Mouse (Mus musculus): ENCODE results near the gene Bves. TPM values are rescaled to one million over a fixed set of nuclear protein-coding genes. Genes with fewer than 3 reads are reported as not detected.
"Not testable (repeated sequence)": the region's sequence is repeated elsewhere in the genome, so short reads cannot be mapped to it uniquely, and the experiment has no call there.

Gene Bves
- 1.6 and 2.6 TPM in 2 replicates for polyA plus RNA-seq (2012; rRNA removed)

DNA sequence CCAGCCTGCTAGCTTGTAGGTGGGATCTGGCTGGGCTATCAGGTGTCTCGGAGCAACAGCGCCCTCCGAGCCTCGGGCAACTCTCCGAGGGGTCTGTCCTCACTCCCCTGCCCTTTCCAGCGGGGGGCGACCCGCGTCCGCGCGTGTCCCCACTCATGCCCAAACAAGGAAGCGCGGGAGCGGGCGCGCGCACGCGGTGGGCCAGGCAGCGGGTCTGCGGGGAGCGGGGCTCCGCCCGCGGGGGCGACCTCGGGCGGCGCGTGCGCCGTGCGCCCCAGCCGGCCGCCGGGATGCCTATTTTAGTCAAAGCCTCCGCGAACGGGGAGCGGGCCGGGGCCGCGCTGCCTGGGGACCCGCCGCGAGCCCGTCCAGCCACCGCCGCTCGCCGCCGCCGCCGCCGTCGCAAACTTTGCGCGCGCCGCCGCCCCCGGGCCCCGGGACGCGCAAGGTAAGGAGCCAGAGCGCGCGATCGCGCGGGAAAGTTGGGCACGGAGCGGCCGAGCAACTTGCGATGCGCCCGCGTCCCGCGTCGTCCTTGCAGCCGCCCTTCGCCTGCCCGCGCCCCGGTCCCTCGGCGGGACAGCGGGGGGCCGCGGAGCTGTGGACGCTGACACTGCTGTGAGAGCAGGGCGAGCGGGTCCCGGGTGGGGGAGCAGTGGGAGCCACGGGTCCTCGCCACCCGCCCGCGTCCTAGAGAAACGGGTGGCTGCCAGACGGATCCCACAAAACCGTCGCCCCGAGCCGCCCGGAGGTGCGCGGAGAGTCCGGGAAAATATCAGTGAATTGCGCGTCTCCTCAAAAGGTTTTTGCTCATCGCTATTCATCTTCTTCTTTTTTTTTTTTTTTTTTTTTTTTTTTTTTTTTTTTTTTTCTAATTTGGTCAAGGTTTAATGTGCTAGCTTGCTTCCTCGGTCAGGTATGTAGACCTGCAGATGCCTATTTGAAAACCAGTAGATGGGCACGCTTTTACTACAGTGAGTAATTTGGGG is at the start of gene Bves:
Gene Bves (plus strand): TSS at position 339 of the 989 bp plus-strand sequence.
- TF ChIP-seq POLR2A (IDR thresholded peaks at IDR 0.05; ENCODE audit: borderline replicate concordance, extremely low read depth, insufficient read depth, insufficient read length, poor library complexity, severe bottlenecking) (no peak), CTCF (IDR thresholded peaks at IDR 0.05; ENCODE audit: borderline replicate concordance, extremely low read depth, insufficient read depth, insufficient read length) (no peak)
- DNase-seq (ENCODE audit: low read depth) = peak; percentile 57

DNA sequence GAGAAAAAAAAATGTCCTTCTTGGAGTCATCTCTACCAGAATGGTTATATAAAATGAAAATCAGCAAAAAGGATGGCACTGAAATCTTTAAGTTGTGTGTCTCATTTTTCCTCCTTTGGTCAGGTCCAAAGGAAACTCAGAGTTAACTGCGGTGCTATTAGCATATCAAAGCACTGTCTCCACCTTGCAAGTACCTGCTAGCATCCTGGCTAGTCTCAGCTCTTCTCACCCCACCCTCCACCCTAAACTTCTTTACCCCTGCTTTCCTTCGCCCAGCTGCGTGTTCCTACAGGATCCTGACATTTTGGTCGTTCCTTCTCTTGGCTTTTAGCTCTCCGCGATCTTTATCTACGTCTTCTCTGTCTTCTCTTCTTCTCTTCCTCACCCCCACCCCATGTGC is 47.2 kb upstream of the Bves start:
- no peak for TF ChIP-seq CTCF (IDR thresholded peaks at IDR 0.05; ENCODE audit: borderline replicate concordance, extremely low read depth, insufficient read depth, insufficient read length)
- no peak for TF ChIP-seq POLR2A (IDR thresholded peaks at IDR 0.05; ENCODE audit: borderline replicate concordance, extremely low read depth, insufficient read depth, insufficient read length, poor library complexity, severe bottlenecking)
- DNase-seq (ENCODE audit: low read depth) = no peak

DNA sequence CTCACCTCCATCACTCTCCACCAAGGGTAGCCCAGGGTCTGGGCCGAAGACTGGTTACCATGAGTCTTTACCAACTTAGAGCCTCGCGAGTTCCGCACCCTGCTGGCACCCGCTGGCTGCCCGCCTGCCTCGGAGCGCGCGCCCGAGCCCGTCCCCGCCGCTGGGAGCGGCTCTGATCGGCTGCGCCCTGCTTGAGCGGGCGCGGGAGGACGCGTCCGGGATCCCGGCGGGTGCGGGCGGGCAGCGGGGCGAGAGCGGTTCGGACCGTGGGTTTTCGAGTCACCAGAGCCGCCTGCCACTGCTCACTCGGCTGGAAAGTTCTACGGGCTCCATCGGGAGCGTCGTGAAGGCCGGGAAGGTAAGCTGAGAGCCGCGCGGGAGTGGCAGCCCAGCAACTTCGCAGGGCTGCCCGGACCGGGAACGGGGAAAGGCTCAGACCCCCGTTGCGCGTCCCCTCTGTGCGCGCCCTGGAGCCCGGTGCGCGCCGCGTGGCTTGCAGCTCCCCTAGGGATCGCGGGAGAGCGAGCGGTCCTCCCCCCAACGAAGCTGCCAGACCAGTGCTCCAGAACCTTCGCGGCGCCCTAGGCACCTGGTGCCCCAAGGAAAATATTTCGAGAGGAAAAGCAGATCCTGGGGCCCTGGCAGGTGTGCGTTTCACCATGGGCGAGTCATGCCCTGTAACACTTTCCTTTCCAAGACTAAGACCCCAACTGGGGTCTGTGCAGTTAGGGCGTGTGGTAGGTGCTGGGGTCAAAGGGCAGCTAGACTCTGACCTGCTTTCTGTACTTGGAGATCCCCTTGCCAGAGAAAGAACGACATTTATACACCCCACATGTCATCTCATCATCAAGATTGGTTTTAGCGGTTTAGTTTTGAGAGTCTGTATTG is 46.1 kb upstream of the Bves start:
- DNase-seq (ENCODE audit: low read depth) = peak; percentile 61
- no peak for TF ChIP-seq CTCF (IDR thresholded peaks at IDR 0.05; ENCODE audit: borderline replicate concordance, extremely low read depth, insufficient read depth, insufficient read length)
- TF ChIP-seq POLR2A (IDR thresholded peaks at IDR 0.05; ENCODE audit: borderline replicate concordance, extremely low read depth, insufficient read depth, insufficient read length, poor library complexity, severe bottlenecking) = no peak

DNA sequence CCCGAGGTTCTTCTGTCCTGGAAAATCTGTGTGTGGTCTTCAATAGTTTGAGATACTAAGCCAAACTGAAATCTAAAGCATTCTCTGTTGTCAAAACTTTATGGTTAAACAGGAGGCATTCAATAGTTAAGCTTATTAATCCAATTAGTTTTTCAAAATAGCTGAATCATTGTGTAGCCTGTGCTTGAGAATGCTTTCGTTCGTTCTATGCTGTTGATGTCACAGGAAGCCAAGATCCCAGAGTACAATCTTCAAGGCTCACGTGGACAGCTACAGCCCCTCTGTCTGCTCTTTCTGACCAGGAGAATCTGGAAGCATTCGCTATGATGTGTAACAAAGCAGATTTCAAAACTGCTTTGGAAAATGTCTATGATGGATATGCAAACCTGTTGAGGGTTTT is 45.0 kb upstream of the Bves start:
- TF ChIP-seq CTCF (IDR thresholded peaks at IDR 0.05; ENCODE audit: borderline replicate concordance, extremely low read depth, insufficient read depth, insufficient read length) = no peak
- TF ChIP-seq POLR2A (IDR thresholded peaks at IDR 0.05; ENCODE audit: borderline replicate concordance, extremely low read depth, insufficient read depth, insufficient read length, poor library complexity, severe bottlenecking) = no peak
- no peak for DNase-seq (ENCODE audit: low read depth)

DNA sequence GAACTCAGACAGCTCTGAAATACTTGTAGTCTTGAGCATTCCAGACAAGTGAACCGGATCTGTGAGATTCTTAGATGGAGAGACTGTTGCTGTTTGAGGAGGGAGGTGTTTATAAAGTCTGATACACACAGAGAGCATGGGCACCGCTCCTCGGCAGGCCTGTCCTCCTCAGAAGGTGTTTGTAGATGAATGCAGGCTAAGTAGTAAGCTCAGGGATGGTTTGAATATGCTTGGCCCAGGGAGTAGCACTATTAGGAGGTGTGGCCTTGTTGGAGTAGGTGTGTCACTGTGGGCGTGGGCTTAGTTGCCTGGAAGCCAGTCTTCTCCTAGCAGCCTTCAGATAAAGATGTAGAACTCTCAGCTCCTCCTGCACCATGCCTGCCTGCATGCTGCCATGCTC is 43.4 kb upstream of the Bves start:
- not testable (repeated sequence) for DNase-seq (ENCODE audit: low read depth)

DNA sequence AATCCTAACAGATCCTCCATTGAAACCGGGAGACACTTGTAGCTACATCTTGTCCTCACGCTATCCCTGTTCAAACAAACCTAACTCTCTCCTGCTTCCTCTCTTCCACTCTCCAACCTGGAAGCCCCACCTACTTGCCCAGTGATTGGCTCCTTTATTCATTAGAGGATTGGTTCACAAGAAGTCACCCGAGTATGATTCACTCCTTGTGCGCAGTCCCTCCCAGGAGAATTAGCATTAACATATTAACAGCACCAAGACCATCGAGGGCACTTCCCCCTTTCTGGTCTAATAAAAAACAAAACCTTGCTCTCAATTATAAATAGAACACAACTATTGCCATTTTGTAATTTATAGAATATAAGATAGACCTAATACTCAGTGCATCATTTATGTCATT is 40.5 kb upstream of the Bves start:
- TF ChIP-seq CTCF (IDR thresholded peaks at IDR 0.05; ENCODE audit: borderline replicate concordance, extremely low read depth, insufficient read depth, insufficient read length) (no peak), POLR2A (IDR thresholded peaks at IDR 0.05; ENCODE audit: borderline replicate concordance, extremely low read depth, insufficient read depth, insufficient read length, poor library complexity, severe bottlenecking) (no peak)
- DNase-seq (ENCODE audit: low read depth) = no peak

DNA sequence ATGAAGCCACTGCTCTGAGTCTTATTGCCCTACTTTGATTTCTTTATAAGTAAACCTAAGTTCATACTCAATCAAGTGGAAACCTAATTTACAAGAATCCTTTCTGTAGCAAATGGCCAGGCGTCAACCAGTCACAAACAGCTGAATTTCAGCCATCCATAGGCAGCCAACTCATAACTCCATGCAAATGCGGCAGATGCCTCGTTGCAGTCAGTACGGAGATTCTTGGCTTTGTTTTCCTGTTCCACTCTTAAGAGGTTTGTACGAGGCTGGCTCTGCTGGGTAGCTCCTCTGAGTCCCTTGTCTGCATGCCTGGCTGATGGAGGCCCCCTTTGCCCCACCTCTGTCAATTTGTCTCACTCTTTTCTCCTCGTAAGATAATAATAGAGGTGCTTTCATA is 37.1 kb upstream of the Bves start:
- no peak for TF ChIP-seq POLR2A (IDR thresholded peaks at IDR 0.05; ENCODE audit: borderline replicate concordance, extremely low read depth, insufficient read depth, insufficient read length, poor library complexity, severe bottlenecking)
- no peak for TF ChIP-seq CTCF (IDR thresholded peaks at IDR 0.05; ENCODE audit: borderline replicate concordance, extremely low read depth, insufficient read depth, insufficient read length)
- peak; percentile 65 for DNase-seq (ENCODE audit: low read depth)

DNA sequence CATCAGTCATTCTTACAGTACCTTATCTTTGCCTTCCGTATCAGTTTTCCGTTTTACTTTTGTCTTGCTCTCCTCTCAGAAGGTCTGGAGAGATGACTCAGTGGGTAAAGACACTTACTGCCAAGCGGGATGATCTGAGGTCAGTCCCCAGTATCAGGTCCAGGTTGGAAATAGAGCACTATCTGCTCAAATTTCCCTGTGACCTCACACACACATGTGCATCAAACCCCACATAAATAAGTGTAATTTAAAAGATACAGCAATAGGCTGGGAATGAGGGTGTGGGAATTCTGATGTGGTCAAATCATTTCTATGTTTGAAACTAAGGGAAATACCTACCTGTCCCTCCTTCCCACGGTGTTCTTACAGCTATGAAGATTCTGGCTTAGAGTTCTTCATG is 36.1 kb upstream of the Bves start:
- DNase-seq (ENCODE audit: low read depth) = no peak

DNA sequence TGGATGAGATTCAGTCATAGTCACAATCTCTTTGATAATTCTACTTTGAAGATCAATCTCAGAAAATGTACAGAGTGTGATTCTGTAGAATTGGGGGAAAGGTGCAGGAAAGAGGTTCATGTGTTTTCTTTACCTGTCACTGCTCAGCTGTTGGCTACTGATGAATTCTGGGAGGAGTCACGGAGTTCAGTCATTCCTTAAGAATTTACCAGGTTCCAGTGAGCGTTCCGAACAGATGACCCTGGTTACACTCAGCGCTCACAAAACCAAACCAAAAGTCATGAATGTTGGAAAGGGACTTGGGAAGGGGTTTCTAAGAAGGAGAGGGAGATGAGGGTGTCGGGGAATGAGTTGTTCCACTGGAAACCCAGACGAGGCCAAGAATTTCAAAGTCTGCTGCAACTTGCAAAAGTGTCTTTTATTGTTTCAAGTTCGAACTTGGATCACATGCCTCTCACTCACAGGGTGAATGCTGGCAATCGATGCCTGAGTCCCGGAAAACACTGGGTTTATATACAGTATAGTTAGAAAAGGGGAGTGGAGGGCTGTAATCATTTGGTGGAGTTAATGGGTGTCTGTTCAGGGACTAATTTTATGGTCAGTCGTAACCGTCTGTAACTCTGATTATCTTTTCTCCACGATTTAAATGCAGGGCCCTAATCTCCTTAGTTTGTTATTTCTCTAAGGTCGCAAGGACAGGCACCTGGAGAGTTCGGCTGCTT is 32.1 kb upstream of the Bves start:
- TF ChIP-seq POLR2A (IDR thresholded peaks at IDR 0.05; ENCODE audit: borderline replicate concordance, extremely low read depth, insufficient read depth, insufficient read length, poor library complexity, severe bottlenecking) (no peak), CTCF (IDR thresholded peaks at IDR 0.05; ENCODE audit: borderline replicate concordance, extremely low read depth, insufficient read depth, insufficient read length) (no peak)
- DNase-seq (ENCODE audit: low read depth) = no peak

More for the DNA sequence above, 36.1 kb upstream of the Bves start:
- TF ChIP-seq POLR2A (IDR thresholded peaks at IDR 0.05; ENCODE audit: borderline replicate concordance, extremely low read depth, insufficient read depth, insufficient read length, poor library complexity, severe bottlenecking) = no peak
- no peak for TF ChIP-seq CTCF (IDR thresholded peaks at IDR 0.05; ENCODE audit: borderline replicate concordance, extremely low read depth, insufficient read depth, insufficient read length)

DNA sequence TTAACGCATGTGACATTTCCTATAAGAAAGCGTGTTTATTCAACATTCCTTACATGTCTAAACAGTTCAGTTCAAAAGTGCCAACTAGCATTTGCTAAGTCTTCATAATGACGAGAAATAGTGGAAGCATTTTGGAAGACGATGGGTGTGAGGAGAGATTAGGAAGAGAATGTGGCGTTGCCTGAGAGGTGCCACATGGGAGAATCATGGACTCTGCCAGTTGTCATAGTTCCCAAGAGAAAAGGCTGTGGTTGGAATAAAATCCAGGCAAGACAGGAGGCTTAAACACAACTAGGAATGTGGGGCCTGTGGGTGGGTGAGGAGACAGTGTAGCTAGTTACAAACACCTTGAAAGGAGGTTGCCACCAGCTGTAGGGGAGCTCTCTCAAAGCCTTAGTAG is 30.4 kb upstream of the Bves start:
- no peak for TF ChIP-seq CTCF (IDR thresholded peaks at IDR 0.05; ENCODE audit: borderline replicate concordance, extremely low read depth, insufficient read depth, insufficient read length)
- no peak for TF ChIP-seq POLR2A (IDR thresholded peaks at IDR 0.05; ENCODE audit: borderline replicate concordance, extremely low read depth, insufficient read depth, insufficient read length, poor library complexity, severe bottlenecking)
- DNase-seq (ENCODE audit: low read depth) = peak; percentile 12

DNA sequence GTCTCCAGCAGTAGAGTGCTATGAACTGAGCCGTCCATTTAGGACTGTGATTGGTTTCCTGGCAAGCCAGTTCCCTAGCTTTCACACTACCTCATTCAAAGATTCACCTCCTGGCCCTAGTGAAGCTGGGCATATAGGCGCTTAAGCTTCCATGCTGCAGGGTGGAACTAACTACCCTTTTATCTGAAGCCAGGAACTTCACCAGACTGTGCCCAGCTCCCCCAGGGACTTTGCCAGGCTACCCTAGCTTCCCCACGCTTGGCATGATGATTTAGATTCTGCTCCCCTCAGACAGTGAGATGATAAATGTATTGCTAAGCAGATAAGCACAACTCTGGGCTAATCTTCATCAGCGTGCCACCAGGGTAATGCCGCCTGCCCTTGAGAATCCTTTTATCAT is 24.4 kb upstream of the Bves start:
- no peak for TF ChIP-seq CTCF (IDR thresholded peaks at IDR 0.05; ENCODE audit: borderline replicate concordance, extremely low read depth, insufficient read depth, insufficient read length)
- no peak for TF ChIP-seq POLR2A (IDR thresholded peaks at IDR 0.05; ENCODE audit: borderline replicate concordance, extremely low read depth, insufficient read depth, insufficient read length, poor library complexity, severe bottlenecking)
- peak; percentile 46 for DNase-seq (ENCODE audit: low read depth)

All from brain, embryonic 14.5 days (tissue).